Mouse (Mus musculus) left cerebral cortex, adult 9 months (tissue): Measurements from ENCODE around the gene Ptprb.

Experiments used
- DNase-seq, 2 experiments: peaks; one replicate each; pipeline ENCODE4 v3.0.0; 2022; ENCODE audit warnings: low spot score in 2 of 2

Gene Ptprb

GRCm38 (mm10) chr10:116374111-116374510, 98.8 kb downstream of the Ptprb start:
- no peak for DNase-seq

GRCm38 (mm10) chr10:116376853-116377252, 101.5 kb downstream of the Ptprb start:
- no peak for DNase-seq

GRCm38 (mm10) chr10:116382826-116383685, 107.7 kb downstream of the Ptprb start:
- no peak for DNase-seq

- DNase-seq = no peak
Measured at GRCm38 (mm10) chr10:116384401-116384800, 109.1 kb downstream of the Ptprb start.

GRCm38 (mm10) chr10:116386391-116386885, 111.1 kb downstream of the Ptprb start:
- DNase-seq = no peak

- no peak for DNase-seq
Measured at GRCm38 (mm10) chr10:116388840-116389239, 113.5 kb downstream of the Ptprb start.

- peak in 1 of 2 experiments; percentile 38 for DNase-seq
Measured at GRCm38 (mm10) chr10:116393790-116394475, 118.6 kb downstream of the Ptprb start.

- no peak for DNase-seq
Measured at GRCm38 (mm10) chr10:116394585-116394984, 119.3 kb downstream of the Ptprb start.

- DNase-seq = no peak
Measured at GRCm38 (mm10) chr10:116396279-116396678, 121.0 kb downstream of the Ptprb start.

GRCm38 (mm10) chr10:116396966-116397365, 121.6 kb downstream of the Ptprb start:
- no peak for DNase-seq

- DNase-seq = no peak
Measured at GRCm38 (mm10) chr10:116397573-116397972, 122.2 kb downstream of the Ptprb start.

- DNase-seq = no peak
Measured at GRCm38 (mm10) chr10:116397973-116398372, 122.7 kb downstream of the Ptprb start.

- DNase-seq = peak in 1 of 2 experiments; percentile 34
Measured at GRCm38 (mm10) chr10:116402742-116403425, 127.6 kb downstream of the Ptprb start.

GRCm38 (mm10) chr10:116403679-116404078, 128.4 kb downstream of the Ptprb start:
- DNase-seq = peak; percentile 51 to 55

GRCm38 (mm10) chr10:116405011-116405410, 129.7 kb downstream of the Ptprb start:
- no peak for DNase-seq

- DNase-seq = peak in 1 of 2 experiments; percentile 25
Measured at GRCm38 (mm10) chr10:116407684-116408359, 132.5 kb downstream of the Ptprb start.

- DNase-seq = no peak
Measured at GRCm38 (mm10) chr10:116410826-116411225, 135.5 kb downstream of the Ptprb start.

- no peak for DNase-seq
Measured at GRCm38 (mm10) chr10:116416142-116416541, 140.8 kb downstream of the Ptprb start.

- no peak for DNase-seq
Measured at GRCm38 (mm10) chr10:116416726-116417125, 141.4 kb downstream of the Ptprb start.

- no peak for DNase-seq
Measured at GRCm38 (mm10) chr10:116418121-116418726, 142.9 kb downstream of the Ptprb start.

GRCm38 (mm10) chr10:116420976-116421375, 145.7 kb downstream of the Ptprb start:
- DNase-seq = no peak
